Mouse (Mus musculus) megakaryocyte, embryonic 14.5 days (primary cell): ENCODE data around the gene Zfp524.

ENCODE experiments used
- FLI1 ChIP-seq: IDR thresholded peaks from 2 replicates; pipeline ENCODE4 v1.6.1; 2012; ENCODE audit warnings: low read length, inconsistent platforms, mixed read lengths
- GATA1 ChIP-seq: IDR thresholded peaks from 3 replicates; pipeline ENCODE4 v1.6.1; 2012; ENCODE audit warnings: mixed read lengths, low read length, inconsistent platforms, borderline replicate concordance

GRCm38 (mm10) chr7:4996934-4997333 lies 17.3 kb upstream of the Zfp524 start:
- no peak for TF ChIP-seq GATA1
- TF ChIP-seq FLI1 = no peak
